21 mouse cellular contexts compared by ENCODE assay signal in the genomic region with DNA sequence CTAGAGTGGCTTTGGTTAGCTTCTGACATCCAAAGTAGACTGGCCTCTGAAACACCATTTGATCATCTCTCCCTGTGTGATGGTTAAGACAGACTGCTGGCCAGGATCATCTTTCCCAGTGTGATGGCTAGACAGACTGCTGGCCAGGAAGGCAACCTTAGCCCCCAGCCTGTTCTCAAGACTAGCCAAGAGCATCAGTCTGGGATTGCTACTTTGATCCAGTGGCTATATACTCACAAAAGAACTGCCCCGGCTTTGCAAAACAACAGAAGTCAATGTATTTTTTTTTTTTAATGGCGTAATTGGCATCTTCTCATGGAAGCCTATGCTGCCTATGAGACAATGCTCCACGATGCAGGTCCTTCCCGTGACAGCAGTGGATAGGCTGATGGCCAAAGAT.
DNase-seq lines count a peak whose midpoint lies in the region; ATAC-seq lines count a peak whose summit lies in the region.
"Had no signal": no experiment of that assay in that cellular context is flagged by ENCODE, and none has a peak within 500 bp of the region (broad histone marks: within the 10 kb centered on the region; RNA-seq: fewer than 3 reads in every experiment).

No protein-coding gene starts in this region.

- H3K4me2 ChIP-seq in hindbrain, embryonic 13.5 days, result no peak overlapping the region
- H3K4me2 ChIP-seq in hindbrain, embryonic 11.5 days (replicated peaks; ENCODE audit: low read depth, low read length), result no peak overlapping the region
- no peak overlapping the region for H3K4me2 ChIP-seq in midbrain, embryonic 11.5 days
- no peak overlapping the region for H3K4me2 ChIP-seq in midbrain, embryonic 14.5 days (ENCODE audit: low read length)

- H3K36me3 ChIP-seq in heart, embryonic 10.5 days, result no peaks in the 10 kb centered on the region
- no peaks in the 10 kb centered on the region for H3K36me3 ChIP-seq in hindbrain, embryonic 13.5 days
- H3K36me3 ChIP-seq in hindbrain, embryonic 11.5 days (ENCODE audit: control insufficient read depth, insufficient read depth, low read length), result no peaks in the 10 kb centered on the region
- H3K36me3 ChIP-seq in midbrain, embryonic 11.5 days (ENCODE audit: control insufficient read depth, insufficient read depth, low read length), result no peaks in the 10 kb centered on the region
- H3K36me3 ChIP-seq in midbrain, embryonic 14.5 days (ENCODE audit: control insufficient read depth, insufficient read depth, low read length), result no peaks in the 10 kb centered on the region
- H3K36me3 ChIP-seq: G1E had no signal

- WGBS in heart, embryonic 10.5 days, result 88% methylated on average over 4 of the region's 4 CpGs
- WGBS in hindbrain, embryonic 13.5 days, result 96% methylated on average over 4 of the region's 4 CpGs
- 91% methylated on average over 4 of the region's 4 CpGs for WGBS in hindbrain, embryonic 11.5 days
- WGBS in midbrain, embryonic 11.5 days, result 86% methylated on average over 4 of the region's 4 CpGs
- 91% methylated on average over 4 of the region's 4 CpGs for WGBS in midbrain, embryonic 14.5 days

- no peak overlapping the region for H3K4me3 ChIP-seq in heart, embryonic 10.5 days
- H3K4me3 ChIP-seq in hindbrain, embryonic 13.5 days, result no peak overlapping the region
- H3K4me3 ChIP-seq in hindbrain, embryonic 11.5 days (ENCODE audit: low read depth, low read length), result no peak overlapping the region
- no peak overlapping the region for H3K4me3 ChIP-seq in midbrain, embryonic 11.5 days (ENCODE audit: low read depth, low read length)
- H3K4me3 ChIP-seq in midbrain, embryonic 14.5 days (replicated peaks; ENCODE audit: low read depth, low read length), result no peak overlapping the region

- DNase-seq in heart, embryonic 10.5 days (ENCODE audit: low spot score), result peak; percentile 69
- DNase-seq in heart, adult 9 months (ENCODE audit: low spot score in 2 of 2), result no peak
- DNase-seq in hindbrain, embryonic 11.5 days (ENCODE audit: low spot score), result no peak
- peak; percentile 79 for DNase-seq in midbrain, embryonic 11.5 days (ENCODE audit: low spot score, missing footprints)
- DNase-seq in midbrain, embryonic 14.5 days, result no peak
- DNase-seq: adrenal gland, adult 2 months; adrenal gland, adult 8-10 months; adrenal gland, postnatal 10 days; adrenal gland, postnatal 14 days; adrenal gland, postnatal 25 days; adrenal gland, postnatal 36 days; B cell, adult 2 months; cerebellum, adult 11 months; cerebellum, adult 11-12 months; cerebellum, adult 18-20 months had no signal

- H3K27ac ChIP-seq in heart, embryonic 10.5 days, result no peak overlapping the region
- H3K27ac ChIP-seq in hindbrain, embryonic 13.5 days, result peak overlapping the region; percentile 40; the same call in 1 of the 2 replicates
- no peak overlapping the region for H3K27ac ChIP-seq in hindbrain, embryonic 11.5 days (ENCODE audit: low read depth, low read length)
- no peak overlapping the region for H3K27ac ChIP-seq in midbrain, embryonic 11.5 days (ENCODE audit: low read depth, low read length)
- no peak overlapping the region for H3K27ac ChIP-seq in midbrain, embryonic 14.5 days (replicated peaks; ENCODE audit: low read depth, low read length)

- H3K4me1 ChIP-seq in heart, embryonic 10.5 days, result 0 out of 2 replicates have a peak, but pooled peaks cover 5% of the 10 kb centered on the region
- peaks cover 13% of the 10 kb centered on the region for H3K4me1 ChIP-seq in hindbrain, embryonic 13.5 days (replicated peaks)
- 0 out of 2 replicates have a peak, but pooled peaks cover 4% of the 10 kb centered on the region for H3K4me1 ChIP-seq in hindbrain, embryonic 11.5 days (replicated peaks; ENCODE audit: control insufficient read depth, insufficient read depth, low read length)
- H3K4me1 ChIP-seq in midbrain, embryonic 11.5 days (ENCODE audit: control insufficient read depth, insufficient read depth, low read length), result peaks cover 2% of the 10 kb centered on the region; the same call in 1 of the 2 replicates
- H3K4me1 ChIP-seq in midbrain, embryonic 14.5 days (ENCODE audit: control insufficient read depth, insufficient read depth, low read length), result peaks cover 11% of the 10 kb centered on the region

- H3K9ac ChIP-seq in hindbrain, embryonic 13.5 days, result no peak overlapping the region
- H3K9ac ChIP-seq in hindbrain, embryonic 11.5 days (ENCODE audit: low read depth, low read length), result no peak overlapping the region
- no peak overlapping the region for H3K9ac ChIP-seq in midbrain, embryonic 11.5 days (ENCODE audit: low read length)
- no peak overlapping the region for H3K9ac ChIP-seq in midbrain, embryonic 14.5 days (replicated peaks; ENCODE audit: low read length)

- H3K9me3 ChIP-seq in heart, embryonic 10.5 days, result no peaks in the 10 kb centered on the region
- H3K9me3 ChIP-seq in hindbrain, embryonic 13.5 days, result no peaks in the 10 kb centered on the region
- no peaks in the 10 kb centered on the region for H3K9me3 ChIP-seq in hindbrain, embryonic 11.5 days (ENCODE audit: control insufficient read depth, low read length)
- no peaks in the 10 kb centered on the region for H3K9me3 ChIP-seq in midbrain, embryonic 11.5 days (ENCODE audit: control insufficient read depth, low read length)
- no peaks in the 10 kb centered on the region for H3K9me3 ChIP-seq in midbrain, embryonic 14.5 days (ENCODE audit: control insufficient read depth, low read length)
- H3K9me3 ChIP-seq: G1E had no signal

- H3K27me3 ChIP-seq in heart, embryonic 10.5 days (ENCODE audit: insufficient read depth, poor library complexity, severe bottlenecking), result no peaks in the 10 kb centered on the region
- H3K27me3 ChIP-seq in hindbrain, embryonic 13.5 days, result no peaks in the 10 kb centered on the region
- H3K27me3 ChIP-seq in hindbrain, embryonic 11.5 days (ENCODE audit: control insufficient read depth, insufficient read depth, low read length), result no peaks in the 10 kb centered on the region
- no peaks in the 10 kb centered on the region for H3K27me3 ChIP-seq in midbrain, embryonic 11.5 days (ENCODE audit: control insufficient read depth, insufficient read depth, low read length)
- H3K27me3 ChIP-seq in midbrain, embryonic 14.5 days (ENCODE audit: control insufficient read depth, insufficient read depth, low read length), result no peaks in the 10 kb centered on the region
- H3K27me3 ChIP-seq: CH12.LX had no signal

- ATAC-seq in hindbrain, embryonic 13.5 days (ENCODE audit: low FRiP score), result no peak
- no peak for ATAC-seq in hindbrain, embryonic 11.5 days (ENCODE audit: low FRiP score)
- no peak for ATAC-seq in midbrain, embryonic 11.5 days (ENCODE audit: low FRiP score)
- no peak for ATAC-seq in midbrain, embryonic 14.5 days (ENCODE audit: low FRiP score, low TSS enrichment)
- ATAC-seq: activated CD4-positive, CD25-positive, alpha-beta regulatory T cell, adult 4 months; CD4-positive, CD25-positive, alpha-beta regulatory T cell, adult 4 months; Patski had no signal

Comparison
In these comparisons a context has a peak if more than half of its experiments do, and no peak if none do; other contexts are left out.
1. DNase-seq: peak in heart, embryonic 10.5 days (single experiment) and midbrain, embryonic 11.5 days (single experiment); none in heart, adult 9 months (0 of 2), hindbrain, embryonic 11.5 days (single experiment) and midbrain, embryonic 14.5 days (single experiment).